Mouse (Mus musculus) hindbrain, postnatal 0 days (tissue): Measurements from ENCODE around the gene Prok1. TPM values are rescaled to one million over a fixed set of nuclear protein-coding genes. Genes with fewer than 3 reads are reported as not detected.

Experiments
- ATAC-seq: fragments of 200-750 bp; cut with Nextera tagmentation; 2 replicates; pipeline ENCODE4 v1.8.0; 2017; ENCODE audit warnings: mild to moderate bottlenecking, moderate TSS enrichment, moderate library complexity
- DNase-seq: peaks from one replicate; pipeline ENCODE4 v3.0.0-alpha.2; 2015; ENCODE audit warnings: low spot score
- H3K27ac ChIP-seq: fragments of 300-500 bp; sonication (generic); 2 replicates; pipeline ENCODE4 v1.5.1; 2014; ENCODE audit warnings: mild to moderate bottlenecking
- H3K27me3 ChIP-seq: fragments of 300-500 bp; sonication (generic); 2 replicates; pipeline ENCODE4 v1.6.1; 2014; ENCODE audit warnings: low read length, mixed read lengths; ENCODE audit not compliant: insufficient read depth
- H3K36me3 ChIP-seq: fragments of 300-500 bp; sonication (generic); 2 replicates; pipeline ENCODE4 v1.6.1; 2014; ENCODE audit warnings: low read length, mixed read lengths; ENCODE audit not compliant: insufficient read depth
- H3K4me1 ChIP-seq: fragments of 300-500 bp; sonication (generic); 2 replicates; pipeline ENCODE4 v1.6.1; 2014; ENCODE audit warnings: antibody characterized with exemption, low read length, mixed read lengths; ENCODE audit not compliant: insufficient read depth
- H3K4me2 ChIP-seq: fragments of 300-500 bp; sonication (generic); 2 replicates; pipeline ENCODE4 v1.6.1; 2014; ENCODE audit warnings: low read depth, mild to moderate bottlenecking, low read length, moderate library complexity, mixed read lengths
- H3K4me3 ChIP-seq: fragments of 300-500 bp; sonication (generic); 2 replicates; pipeline ENCODE4 v1.5.1; 2014; ENCODE audit warnings: low read length
- H3K9ac ChIP-seq: fragments of 300-500 bp; sonication (generic); replicated peaks from 2 replicates; pipeline ENCODE4 v1.6.1; 2014; ENCODE audit warnings: mild to moderate bottlenecking, low read length, moderate library complexity, mixed read lengths
- H3K9me3 ChIP-seq: fragments of 300-500 bp; sonication (generic); 2 replicates; pipeline ENCODE4 v1.6.1; 2016; ENCODE audit warnings: low read length, mixed read lengths
- CTCF ChIP-seq: IDR thresholded peaks from 2 replicates; pipeline ENCODE4 v1.5.1; 2016; ENCODE audit warnings: antibody characterized with exemption, control low read depth, low read depth
- WGBS: fragments of 180-500 bp; shearing (Covaris S2); extraction: QIAGEN DNeasy Blood & Tissue Kit; methylation state at CpG from one replicate; pipeline ENCODE4 v1.1.7; 2014; 5-methylcytosine and 5-hydroxymethylcytosine counted together
- polyA plus RNA-seq: library from polyadenylated mRNA; unstranded; fragments of >200 nt; fragmentation: Nextera tagmentation; extraction: Ambion mirVana; gene quantifications from 2 replicates; pipeline ENCODE4 v1.2.1, GENCODE M21; 2015
- total RNA-seq: library from RNA; depleted of rRNA; stranded (reverse); fragments of >200 nt; gene quantifications from 2 replicates; pipeline ENCODE4 v1.2.3, GENCODE M21; 2014; rRNA removed

Prok1 gene
- total and polyA plus RNA-seq, 2 experiments from 2014 or later = 0.19 to 0.26 TPM

GRCm38 (mm10) chr3:107201310-107202180, 38.0 kb downstream of the Prok1 start:
- ATAC-seq = no peak
- no peak overlapping the region for H3K27ac ChIP-seq
- no peak overlapping the region for H3K4me2 ChIP-seq
- H3K36me3 ChIP-seq = no peaks in the 10 kb centered on the region
- 31% methylated on average over 9 of the region's 9 CpGs for WGBS
- no peaks in the 10 kb centered on the region for H3K4me1 ChIP-seq
- no peak overlapping the region for H3K4me3 ChIP-seq
- H3K9me3 ChIP-seq = no peaks in the 10 kb centered on the region
- no peak for DNase-seq
- TF ChIP-seq CTCF = no peak
- no peaks in the 10 kb centered on the region for H3K27me3 ChIP-seq
- H3K9ac ChIP-seq = no peak overlapping the region

- 31% methylated on average over 6 of the region's 6 CpGs for WGBS
- ATAC-seq (peak; percentile 88), DNase-seq (peak; percentile 92)
- H3K36me3 ChIP-seq = no peaks in the 10 kb centered on the region
- no peaks in the 10 kb centered on the region for H3K4me1 ChIP-seq
- no peak overlapping the region for H3K4me3 ChIP-seq
- H3K9ac ChIP-seq = no peak overlapping the region
- peak; percentile 97 for TF ChIP-seq CTCF
- no peaks in the 10 kb centered on the region for H3K9me3 ChIP-seq
- H3K27ac ChIP-seq = no peak overlapping the region
- no peak overlapping the region for H3K4me2 ChIP-seq
- H3K27me3 ChIP-seq = no peaks in the 10 kb centered on the region
Measured at GRCm38 (mm10) chr3:107188226-107188899, 51.1 kb downstream of the Prok1 start.

DNA sequence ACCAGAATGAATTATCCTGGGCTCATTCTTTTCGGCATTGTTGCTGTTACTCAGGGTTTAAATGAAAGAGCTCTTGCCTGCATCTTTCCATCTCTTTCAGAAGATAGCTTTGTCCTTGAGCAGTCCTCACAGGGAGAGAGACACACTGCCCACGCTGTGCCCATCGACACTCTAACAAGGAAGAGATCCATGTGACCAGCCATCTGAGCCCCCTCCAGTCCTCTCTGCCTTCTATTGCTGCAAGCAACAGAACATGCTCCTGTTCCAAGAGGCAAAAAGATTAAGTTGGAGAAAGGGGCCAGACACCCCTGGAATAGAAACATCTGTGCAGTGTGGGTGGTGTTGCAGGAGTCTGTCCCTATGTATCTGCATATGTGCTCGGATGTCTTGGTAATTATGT, 52.5 kb downstream of the Prok1 start:
- no peaks in the 10 kb centered on the region for H3K9me3 ChIP-seq
- no peak for DNase-seq
- H3K4me3 ChIP-seq = no peak overlapping the region
- no peaks in the 10 kb centered on the region for H3K27me3 ChIP-seq
- ATAC-seq = no peak
- TF ChIP-seq CTCF = no peak
- 59% methylated on average over 4 of the region's 4 CpGs for WGBS
- H3K27ac ChIP-seq = no peak overlapping the region
- H3K36me3 ChIP-seq = no peaks in the 10 kb centered on the region
- H3K4me1 ChIP-seq = no peaks in the 10 kb centered on the region
- no peak overlapping the region for H3K4me2 ChIP-seq
- H3K9ac ChIP-seq = no peak overlapping the region

- Histone ChIP-seq H3K36me3 (no peaks in the 10 kb centered on the region), H3K9me3 (no peaks in the 10 kb centered on the region), H3K4me1 (no peaks in the 10 kb centered on the region), H3K27me3 (no peaks in the 10 kb centered on the region), H3K27ac (no peak overlapping the region), H3K4me3 (no peak overlapping the region), H3K9ac (no peak overlapping the region), H3K4me2 (no peak overlapping the region)
- no peak for TF ChIP-seq CTCF
- ATAC-seq (no peak), DNase-seq (no peak)
- WGBS = 71% methylated on average over 3 of the region's 3 CpGs
Measured at GRCm38 (mm10) chr3:107185597-107185996, 53.9 kb downstream of the Prok1 start.

DNA sequence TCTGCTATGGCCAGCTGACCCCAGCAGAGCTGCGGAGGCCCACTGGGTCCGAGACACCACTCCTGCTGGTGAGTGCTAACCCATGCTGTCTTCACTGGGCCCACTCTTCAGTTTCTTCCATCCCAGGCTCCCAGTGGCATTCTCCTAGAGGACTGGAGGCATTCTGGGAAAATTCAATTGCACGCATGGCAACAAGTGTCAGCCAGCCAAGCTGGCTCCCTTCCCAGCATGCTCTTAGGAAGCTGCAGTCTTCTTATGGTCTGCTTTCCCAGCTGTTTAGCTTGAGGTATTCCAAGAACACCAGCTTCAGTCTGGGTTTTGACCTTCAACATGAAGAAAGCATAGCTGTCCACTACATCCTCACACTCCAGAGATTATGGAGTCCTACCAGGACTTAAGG, 56.3 kb downstream of the Prok1 start:
- Histone ChIP-seq H3K36me3 (no peaks in the 10 kb centered on the region), H3K9ac (no peak overlapping the region), H3K4me1 (no peaks in the 10 kb centered on the region), H3K4me3 (no peak overlapping the region), H3K27ac (no peak overlapping the region), H3K9me3 (no peaks in the 10 kb centered on the region), H3K27me3 (no peaks in the 10 kb centered on the region), H3K4me2 (no peak overlapping the region)
- whole genome bisulfite sequencing = 64% methylated on average over 3 of the region's 3 CpGs
- DNase-seq = peak; percentile 61
- 0 out of 2 replicates have a peak, but pooled peaks have one; percentile 18 for ATAC-seq
- TF ChIP-seq CTCF = no peak

Other genes starting within 250 kb of the Prok1 start
- 52.0 and 53.9 TPM in 2 replicates for gene Kcna3, start 203.5 kb downstream of the Prok1 start, total RNA-seq
- gene Kcna3, start 203.5 kb downstream of the Prok1 start, polyA plus RNA-seq = 9.2 and 11.3 TPM in 2 replicates
- 15.5 and 17.2 TPM in 2 replicates for gene Kcna2, start 138.6 kb downstream of the Prok1 start, total RNA-seq
- gene Kcna2, start 138.6 kb downstream of the Prok1 start, polyA plus RNA-seq = 1.8 and 2.1 TPM in 2 replicates
- not detected in 2 replicates for gene Kcna10, start 56.7 kb downstream of the Prok1 start, total RNA-seq
- gene Kcna10, start 56.7 kb downstream of the Prok1 start, polyA plus RNA-seq = 0.09 TPM in 1 of 2 replicates, not detected in the other
- gene Cym, start 18.0 kb downstream of the Prok1 start, total RNA-seq = 0.63 TPM in 1 of 2 replicates, not detected in the other
- gene Cym, start 18.0 kb downstream of the Prok1 start, polyA plus RNA-seq = not detected in 2 replicates
- not detected in 2 replicates for gene A630076J17Rik, start 9.1 kb downstream of the Prok1 start, total RNA-seq
- not detected in 2 replicates for gene A630076J17Rik, start 9.1 kb downstream of the Prok1 start, polyA plus RNA-seq
- gene Lamtor5, start 39.2 kb upstream of the Prok1 start, total RNA-seq = 63.7 and 93.7 TPM in 2 replicates
- 162 and 167 TPM in 2 replicates for gene Lamtor5, start 39.2 kb upstream of the Prok1 start, polyA plus RNA-seq
- gene Slc16a4, start 51.5 kb upstream of the Prok1 start, total RNA-seq = 2.4 and 2.9 TPM in 2 replicates
- 2.3 and 2.8 TPM in 2 replicates for gene Slc16a4, start 51.5 kb upstream of the Prok1 start, polyA plus RNA-seq
- gene Rbm15, start 94.0 kb upstream of the Prok1 start, total RNA-seq = 20.0 and 20.9 TPM in 2 replicates
- gene Rbm15, start 94.0 kb upstream of the Prok1 start, polyA plus RNA-seq = 6.3 TPM in 2 replicates
- 42.6 and 44.3 TPM in 2 replicates for gene Kcnc4, start 219.8 kb upstream of the Prok1 start, total RNA-seq
- 13.3 and 16.6 TPM in 2 replicates for gene Kcnc4, start 219.8 kb upstream of the Prok1 start, polyA plus RNA-seq